Comparison of ENCODE assay signal across 12 mouse cellular contexts in genomic region chr2:48480428-48481191, GRCm38 (mm10).
DNase-seq lines count a peak whose midpoint lies in the region; ATAC-seq and TF ChIP-seq lines count a peak whose summit lies in the region.
"Had no signal": no experiment of that assay in that cellular context is flagged by ENCODE, and none has a peak within 500 bp of the region (broad histone marks: within the 10 kb centered on the region; RNA-seq: fewer than 3 reads in every experiment).

No protein-coding gene starts in this region.

- no peak overlapping the region for H3K4me2 ChIP-seq in forebrain, embryonic 12.5 days
- no peak overlapping the region for H3K4me2 ChIP-seq in forebrain, embryonic 16.5 days (ENCODE audit: low read length)
- no peak overlapping the region for H3K4me2 ChIP-seq in lung, embryonic 14.5 days
- 0 out of 2 replicates have a peak overlapping the region, but pooled peaks have one; percentile 7 for H3K4me2 ChIP-seq in hindbrain, embryonic 13.5 days
- H3K4me2 ChIP-seq in neural tube, embryonic 12.5 days (replicated peaks) = peak overlapping the region; percentile 18; the same call in 1 of the 2 replicates
- H3K4me2 ChIP-seq in liver, embryonic 11.5 days = no peak overlapping the region

- no peak for ATAC-seq in forebrain, embryonic 12.5 days (ENCODE audit: low FRiP score)
- ATAC-seq in forebrain, embryonic 16.5 days = no peak
- no peak; the same call in 1 of the 2 replicates for ATAC-seq in lung, embryonic 14.5 days (ENCODE audit: insufficient read depth)
- ATAC-seq in hindbrain, embryonic 13.5 days (ENCODE audit: low FRiP score) = no peak; the same call in 1 of the 2 replicates
- ATAC-seq in neural tube, embryonic 12.5 days (ENCODE audit: low FRiP score, low read depth) = peak; percentile 46
- ATAC-seq in liver, embryonic 11.5 days (replicated peaks; ENCODE audit: low FRiP score) = no peak
- ATAC-seq: lung, postnatal 0 days had no signal

- peaks cover 15% of the 10 kb centered on the region for H3K4me1 ChIP-seq in forebrain, embryonic 12.5 days
- peaks cover 8% of the 10 kb centered on the region; the same call in 1 of the 2 replicates for H3K4me1 ChIP-seq in forebrain, embryonic 16.5 days (replicated peaks; ENCODE audit: control insufficient read depth, insufficient read depth, low read length)
- H3K4me1 ChIP-seq in lung, embryonic 14.5 days (ENCODE audit: insufficient read depth) = 0 out of 2 replicates have a peak, but pooled peaks cover 3% of the 10 kb centered on the region
- H3K4me1 ChIP-seq in hindbrain, embryonic 13.5 days (replicated peaks) = peaks cover 13% of the 10 kb centered on the region
- peaks cover 19% of the 10 kb centered on the region for H3K4me1 ChIP-seq in neural tube, embryonic 12.5 days
- H3K4me1 ChIP-seq in liver, embryonic 11.5 days (replicated peaks; ENCODE audit: control insufficient read depth, insufficient read depth, low read length) = no peaks in the 10 kb centered on the region

- WGBS in forebrain, embryonic 12.5 days = 57% methylated on average over 9 of the region's 9 CpGs
- 69% methylated on average over 9 of the region's 9 CpGs for WGBS in forebrain, embryonic 16.5 days
- 67% methylated on average over 9 of the region's 9 CpGs for WGBS in lung, embryonic 14.5 days
- WGBS in hindbrain, embryonic 13.5 days = 50% methylated on average over 9 of the region's 9 CpGs
- WGBS in neural tube, embryonic 12.5 days = 43% methylated on average over 9 of the region's 9 CpGs
- 87% methylated on average over 9 of the region's 9 CpGs for WGBS in liver, embryonic 11.5 days

- H3K9me3 ChIP-seq in forebrain, embryonic 12.5 days = no peaks in the 10 kb centered on the region
- H3K9me3 ChIP-seq in forebrain, embryonic 16.5 days (ENCODE audit: control insufficient read depth, low read length) = no peaks in the 10 kb centered on the region
- no peaks in the 10 kb centered on the region for H3K9me3 ChIP-seq in lung, embryonic 14.5 days (ENCODE audit: low read depth, low read length)
- no peaks in the 10 kb centered on the region for H3K9me3 ChIP-seq in hindbrain, embryonic 13.5 days
- no peaks in the 10 kb centered on the region for H3K9me3 ChIP-seq in neural tube, embryonic 12.5 days
- H3K9me3 ChIP-seq in liver, embryonic 11.5 days (ENCODE audit: control insufficient read depth, low read length) = no peaks in the 10 kb centered on the region

- peak overlapping the region; percentile 61; the same call in 1 of the 2 replicates for H3K27ac ChIP-seq in forebrain, embryonic 12.5 days
- no peak overlapping the region for H3K27ac ChIP-seq in forebrain, embryonic 16.5 days (ENCODE audit: low read length)
- H3K27ac ChIP-seq in lung, embryonic 14.5 days (ENCODE audit: low read depth) = no peak overlapping the region
- peak overlapping the region; percentile 73 for H3K27ac ChIP-seq in hindbrain, embryonic 13.5 days
- H3K27ac ChIP-seq in neural tube, embryonic 12.5 days = peak overlapping the region; percentile 27; the same call in 1 of the 2 replicates
- no peak overlapping the region for H3K27ac ChIP-seq in liver, embryonic 11.5 days (ENCODE audit: low read depth, low read length)

- no peaks in the 10 kb centered on the region for H3K36me3 ChIP-seq in forebrain, embryonic 12.5 days (replicated peaks)
- no peaks in the 10 kb centered on the region for H3K36me3 ChIP-seq in forebrain, embryonic 16.5 days (ENCODE audit: control insufficient read depth, insufficient read depth)
- H3K36me3 ChIP-seq in lung, embryonic 14.5 days (ENCODE audit: insufficient read depth) = no peaks in the 10 kb centered on the region
- no peaks in the 10 kb centered on the region for H3K36me3 ChIP-seq in hindbrain, embryonic 13.5 days
- H3K36me3 ChIP-seq in neural tube, embryonic 12.5 days = no peaks in the 10 kb centered on the region
- H3K36me3 ChIP-seq in liver, embryonic 11.5 days (ENCODE audit: control insufficient read depth, insufficient read depth, low read length) = no peaks in the 10 kb centered on the region

- 0 out of 2 replicates have a peak, but pooled peaks cover 4% of the 10 kb centered on the region for H3K27me3 ChIP-seq in forebrain, embryonic 12.5 days
- H3K27me3 ChIP-seq in forebrain, embryonic 16.5 days (replicated peaks; ENCODE audit: control insufficient read depth, insufficient read depth, low read length) = no peaks in the 10 kb centered on the region
- no peaks in the 10 kb centered on the region for H3K27me3 ChIP-seq in lung, embryonic 14.5 days (ENCODE audit: insufficient read depth, low read length)
- H3K27me3 ChIP-seq in hindbrain, embryonic 13.5 days = no peaks in the 10 kb centered on the region
- no peaks in the 10 kb centered on the region for H3K27me3 ChIP-seq in neural tube, embryonic 12.5 days (replicated peaks)
- H3K27me3 ChIP-seq in liver, embryonic 11.5 days (replicated peaks; ENCODE audit: control insufficient read depth, insufficient read depth, low read length) = no peaks in the 10 kb centered on the region

- no peak overlapping the region for H3K4me3 ChIP-seq in forebrain, embryonic 12.5 days (replicated peaks)
- H3K4me3 ChIP-seq in forebrain, embryonic 16.5 days (replicated peaks; ENCODE audit: low read length) = no peak overlapping the region
- no peak overlapping the region for H3K4me3 ChIP-seq in lung, embryonic 14.5 days (ENCODE audit: low read depth, low read length)
- H3K4me3 ChIP-seq in hindbrain, embryonic 13.5 days = no peak overlapping the region
- no peak overlapping the region for H3K4me3 ChIP-seq in neural tube, embryonic 12.5 days
- no peak overlapping the region for H3K4me3 ChIP-seq in liver, embryonic 11.5 days (ENCODE audit: low read depth, low read length)

- peak; percentile 33 for DNase-seq in lung, embryonic 14.5 days
- DNase-seq in lung, adult 18-20 months = no peak
- no peak for DNase-seq in liver, embryonic 11.5 days (ENCODE audit: low spot score)
- no peak for DNase-seq in adrenal gland, adult 8-10 months
- DNase-seq: B cell, adult 2 months; gastrocnemius, postnatal 10 days; thymus, postnatal 14 days had no signal

- TF ChIP-seq CTCF in lung, embryonic 14.5 days (IDR thresholded peaks at IDR 0.05; ENCODE audit: low read depth) = no peak

- no peak overlapping the region for H3K9ac ChIP-seq in forebrain, embryonic 12.5 days
- no peak overlapping the region for H3K9ac ChIP-seq in forebrain, embryonic 16.5 days (replicated peaks; ENCODE audit: low read depth, low read length)
- H3K9ac ChIP-seq in lung, embryonic 14.5 days = no peak overlapping the region
- H3K9ac ChIP-seq in hindbrain, embryonic 13.5 days = no peak overlapping the region
- no peak overlapping the region for H3K9ac ChIP-seq in neural tube, embryonic 12.5 days
- no peak overlapping the region for H3K9ac ChIP-seq in liver, embryonic 11.5 days (ENCODE audit: low read depth, low read length)

Comparison
In these comparisons a context has a peak if more than half of its experiments do, and no peak if none do; other contexts are left out.
1. H3K27ac ChIP-seq: peak in forebrain, embryonic 12.5 days (single experiment), hindbrain, embryonic 13.5 days (single experiment) and neural tube, embryonic 12.5 days (single experiment); none in forebrain, embryonic 16.5 days (single experiment), lung, embryonic 14.5 days (single experiment) and liver, embryonic 11.5 days (single experiment).
2. H3K4me2 ChIP-seq: peak in hindbrain, embryonic 13.5 days (single experiment) and neural tube, embryonic 12.5 days (single experiment); none in forebrain, embryonic 12.5 days (single experiment), forebrain, embryonic 16.5 days (single experiment), lung, embryonic 14.5 days (single experiment) and liver, embryonic 11.5 days (single experiment).